Mouse (Mus musculus): ENCODE measurements at regions not wholly inside any gene's neighbourhood (a gene's known extent, or its start where the extent isn't known, plus 50 kb on each side); places are given as distances from the start of the nearest gene placed in this dataset.
A peak's percentile ranks its signal among the peaks of the same experiment; 100 is the strongest.

DNA sequence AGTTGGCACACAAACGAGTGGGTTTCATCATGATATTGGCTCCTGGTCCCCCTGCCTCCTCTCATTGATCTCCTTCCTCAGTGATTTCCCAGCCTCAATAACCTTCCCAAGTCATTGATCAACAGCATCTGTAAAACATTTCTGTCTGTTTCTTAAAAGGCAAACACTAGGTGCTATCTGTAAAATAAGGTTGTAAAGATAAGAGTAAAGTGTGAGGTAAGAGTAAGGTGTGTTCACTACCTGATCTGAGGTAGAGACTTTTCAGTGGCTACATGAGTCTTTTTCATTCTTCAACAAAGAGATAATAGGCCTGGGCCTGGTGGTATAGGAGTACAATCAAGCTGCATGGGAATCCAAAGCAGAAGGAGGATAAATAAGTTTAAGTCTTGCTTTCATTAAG is 55.7 kb downstream of the Plk2 start:
- no peak for DNase-seq (ENCODE audit: low spot score)

DNA sequence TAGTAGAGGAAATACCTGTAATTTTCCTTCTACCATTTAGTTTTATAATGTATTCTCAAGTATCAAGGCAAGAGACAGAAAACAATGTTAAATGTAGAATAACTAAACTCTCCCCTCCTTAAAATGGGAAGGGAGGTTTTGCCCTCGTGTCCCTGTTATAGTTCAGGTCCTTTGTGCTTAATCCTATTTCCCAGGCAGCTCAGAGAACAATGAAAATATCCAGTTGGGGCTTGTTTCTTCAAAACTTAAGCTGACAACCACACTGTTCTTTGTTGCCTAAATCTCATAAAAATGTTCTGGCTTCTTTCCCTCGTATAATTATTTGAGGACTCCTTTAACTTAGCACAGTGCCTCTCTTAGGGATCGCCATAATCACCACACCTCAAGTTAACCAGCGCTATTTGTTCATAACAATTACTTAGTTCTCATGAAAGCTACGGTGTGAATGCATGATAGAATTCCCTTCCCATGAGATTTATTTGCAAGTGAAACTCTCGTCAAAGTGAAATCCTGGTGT is 57.2 kb downstream of the Plk2 start:
- DNase-seq (ENCODE audit: low spot score) = no peak

DNA sequence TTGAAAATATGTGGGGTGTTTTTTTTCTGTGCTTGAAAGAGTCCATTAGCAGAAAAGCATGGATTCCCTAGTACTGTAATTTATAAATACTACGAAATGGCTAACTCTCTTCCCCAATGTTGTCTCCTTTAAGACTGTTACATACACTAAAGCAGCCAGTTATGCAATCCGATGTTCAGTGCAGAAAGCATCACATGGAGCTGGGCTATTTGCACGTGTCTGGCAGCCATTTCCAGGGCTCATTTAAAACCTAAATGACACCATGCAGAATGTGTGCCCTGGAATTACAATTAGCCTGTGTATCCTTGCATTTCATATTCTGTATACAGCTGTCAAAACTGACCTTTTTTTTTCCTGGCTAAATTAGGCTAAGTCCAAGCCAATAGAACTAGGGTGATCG is 60.2 kb downstream of the Plk2 start:
- no peak for DNase-seq (ENCODE audit: low spot score)

DNA sequence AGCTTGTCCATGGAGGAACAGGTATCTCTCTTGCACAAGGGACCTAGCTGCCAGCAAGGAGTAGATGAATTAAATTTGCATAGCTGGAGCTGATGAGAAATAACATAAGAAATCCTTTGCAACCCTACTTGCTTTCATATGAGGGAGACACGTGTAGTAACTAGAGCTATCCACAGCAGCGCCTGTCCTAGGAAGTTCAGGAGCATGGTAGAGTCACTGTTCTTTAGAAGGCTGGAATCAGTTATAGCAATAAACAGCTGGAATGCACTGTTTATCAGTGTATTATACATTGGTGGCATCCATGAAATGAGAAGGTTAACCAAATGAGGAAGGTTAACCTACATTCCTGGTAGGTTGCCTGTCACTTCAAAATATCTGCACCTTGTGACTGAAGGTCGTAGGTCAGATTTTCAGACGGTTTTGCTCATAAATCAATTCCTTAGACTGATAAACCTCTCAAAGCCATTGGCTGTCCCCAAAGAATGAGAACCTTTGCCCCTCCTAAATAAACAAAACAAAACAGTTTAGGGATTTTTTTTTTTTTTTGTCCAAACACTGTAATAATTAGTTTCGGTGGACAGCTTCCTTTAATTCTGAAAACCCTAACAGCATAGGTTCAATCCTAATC is 60.8 kb downstream of the Plk2 start:
- no peak for DNase-seq (ENCODE audit: low spot score)

DNA sequence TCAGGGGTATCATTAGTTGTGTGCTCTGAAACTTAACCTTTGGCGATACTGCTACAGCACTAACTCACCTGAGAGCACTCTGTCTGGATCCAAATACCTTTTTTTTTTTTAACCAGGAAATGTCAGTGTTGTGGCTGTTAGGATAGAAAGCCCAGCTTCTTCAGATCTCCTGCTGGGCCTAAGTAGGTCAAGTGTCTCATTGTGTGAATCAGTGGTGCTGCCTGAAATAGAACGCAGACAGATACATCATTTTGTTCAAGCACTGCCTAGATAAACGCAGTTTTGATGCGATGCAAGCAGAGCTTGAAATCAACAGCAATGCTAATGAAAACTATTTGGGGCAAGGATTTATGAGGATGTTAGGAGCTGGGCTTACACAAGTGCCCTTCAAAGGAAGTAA is 63.9 kb downstream of the Plk2 start:
- no peak for DNase-seq (ENCODE audit: low spot score)

DNA sequence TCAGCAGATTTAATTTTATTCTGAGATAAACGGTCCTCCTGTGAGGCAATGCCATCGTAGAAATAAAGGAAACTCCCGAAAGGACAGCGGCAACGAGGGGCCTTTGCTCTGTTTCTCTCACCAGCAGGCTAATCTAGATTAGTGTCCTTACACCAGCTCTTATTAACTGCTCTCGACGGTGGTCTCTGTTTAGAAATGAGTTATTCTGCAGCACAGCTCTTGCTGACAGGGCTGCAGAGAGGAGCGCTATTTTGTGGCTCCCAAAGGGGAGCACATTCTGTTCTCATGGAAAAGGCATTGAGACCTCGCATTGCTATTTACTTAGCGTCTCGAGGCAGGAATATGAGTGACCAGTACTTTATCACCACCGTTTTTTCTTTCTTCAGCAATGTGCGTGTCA is 66.7 kb downstream of the Plk2 start:
- DNase-seq (ENCODE audit: low spot score) = no peak

DNA sequence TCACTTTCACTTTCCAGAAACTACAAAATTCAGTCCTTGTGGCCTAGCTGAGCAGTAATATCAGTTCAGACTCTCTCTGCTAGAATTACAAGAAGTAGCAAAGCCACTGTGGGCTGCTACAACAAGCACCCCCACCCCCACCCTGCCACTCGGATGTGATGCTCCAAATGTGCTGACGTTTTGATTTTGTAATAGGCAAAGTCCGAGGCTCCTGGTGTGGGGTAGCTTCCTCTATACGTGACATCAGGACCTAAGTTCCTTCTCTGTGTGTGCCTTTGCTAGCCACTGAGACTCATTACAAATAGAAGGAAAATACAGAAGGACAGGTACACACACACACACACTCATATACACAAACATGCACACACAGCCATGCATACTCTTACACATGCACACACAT is 76.7 kb downstream of the Plk2 start:
- no peak for DNase-seq (ENCODE audit: low spot score)

DNA sequence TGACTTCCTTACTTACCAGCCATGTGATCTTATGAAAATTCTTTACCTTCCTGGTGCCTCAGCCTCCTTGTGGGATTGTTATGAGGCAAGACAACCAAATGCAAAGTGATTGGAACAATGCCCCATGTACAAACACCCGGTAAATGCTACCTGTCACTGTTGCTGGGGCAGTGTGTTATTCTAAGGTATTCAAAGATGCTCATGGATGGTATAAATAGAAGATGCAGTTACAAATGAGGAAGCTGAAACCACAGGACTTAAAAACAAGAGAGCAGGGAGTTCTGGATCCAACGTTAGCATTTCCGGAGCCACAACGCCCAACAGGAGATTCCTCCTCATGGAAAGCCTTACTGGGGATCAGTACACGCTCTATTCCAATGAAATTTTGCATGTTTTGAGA is 82.9 kb downstream of the Plk2 start:
- DNase-seq (ENCODE audit: low spot score) = no peak

DNA sequence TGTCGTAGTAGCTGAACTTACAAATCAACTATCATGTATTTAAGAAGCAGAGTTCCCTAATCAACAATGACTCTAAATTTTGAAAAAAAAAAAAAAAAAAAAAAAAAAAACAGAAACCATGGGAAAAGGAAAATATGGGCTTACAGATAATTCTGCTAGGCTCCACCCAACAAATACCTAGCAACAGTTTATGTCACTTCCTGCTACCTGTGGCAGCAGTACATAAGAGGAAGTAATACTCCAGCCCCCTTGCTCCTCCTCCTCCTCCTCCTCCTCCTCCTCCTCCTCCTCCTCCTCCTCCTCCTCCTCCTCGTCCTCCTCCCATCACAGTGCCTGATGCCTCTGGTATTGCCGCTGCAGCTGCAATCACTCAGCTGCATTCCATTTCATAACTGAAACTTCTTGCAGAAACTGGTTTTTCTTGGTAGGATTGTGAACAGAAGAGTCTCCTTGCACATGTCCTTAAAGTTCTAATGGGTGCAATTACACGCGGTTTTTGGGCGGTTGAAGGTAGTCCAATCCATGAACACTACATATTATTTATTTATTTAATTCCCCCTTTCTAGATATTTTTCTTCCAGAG is 89.6 kb downstream of the Plk2 start:
- no peak for DNase-seq (ENCODE audit: low spot score)

DNA sequence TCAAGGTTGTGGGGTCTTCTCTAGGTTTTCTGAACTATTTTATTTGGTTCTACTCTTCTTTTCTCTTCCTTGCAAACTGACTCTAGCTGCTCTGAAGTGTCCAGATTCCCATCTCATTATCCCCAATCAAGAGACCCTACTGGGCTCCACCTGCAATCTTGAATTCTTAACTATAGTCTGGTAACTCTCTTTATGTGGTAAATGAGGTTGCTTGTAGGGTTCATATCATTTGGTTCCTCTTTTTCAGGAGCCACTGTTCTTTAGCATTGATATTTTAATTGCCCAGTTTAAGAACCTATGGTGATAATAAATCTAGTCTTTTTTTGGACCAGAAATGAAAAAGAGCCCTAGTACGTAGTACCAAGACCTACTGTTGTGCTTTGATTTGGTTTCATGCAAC is 90.7 kb downstream of the Plk2 start:
- no peak for DNase-seq (ENCODE audit: low spot score)

DNA sequence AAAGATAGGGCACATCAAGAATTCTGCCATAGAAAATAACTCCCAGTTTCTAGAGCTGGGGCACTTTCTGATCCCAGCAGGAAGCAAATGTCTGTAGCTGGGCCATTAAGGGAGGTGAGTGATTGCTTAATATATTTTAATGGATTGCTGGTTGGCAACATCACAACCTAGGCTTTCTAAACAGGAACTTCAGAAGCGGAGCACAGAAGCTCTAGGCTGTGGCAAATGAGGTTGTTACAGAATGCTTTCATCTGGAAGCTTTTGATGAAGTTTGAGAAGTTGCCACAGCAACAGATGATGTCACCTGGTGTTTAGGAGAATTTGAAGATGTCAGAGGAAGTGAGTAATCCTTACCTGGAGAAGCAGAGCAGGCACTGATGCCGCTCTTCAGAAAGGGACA is 95.3 kb downstream of the Plk2 start:
- DNase-seq (ENCODE audit: low spot score) = no peak

DNA sequence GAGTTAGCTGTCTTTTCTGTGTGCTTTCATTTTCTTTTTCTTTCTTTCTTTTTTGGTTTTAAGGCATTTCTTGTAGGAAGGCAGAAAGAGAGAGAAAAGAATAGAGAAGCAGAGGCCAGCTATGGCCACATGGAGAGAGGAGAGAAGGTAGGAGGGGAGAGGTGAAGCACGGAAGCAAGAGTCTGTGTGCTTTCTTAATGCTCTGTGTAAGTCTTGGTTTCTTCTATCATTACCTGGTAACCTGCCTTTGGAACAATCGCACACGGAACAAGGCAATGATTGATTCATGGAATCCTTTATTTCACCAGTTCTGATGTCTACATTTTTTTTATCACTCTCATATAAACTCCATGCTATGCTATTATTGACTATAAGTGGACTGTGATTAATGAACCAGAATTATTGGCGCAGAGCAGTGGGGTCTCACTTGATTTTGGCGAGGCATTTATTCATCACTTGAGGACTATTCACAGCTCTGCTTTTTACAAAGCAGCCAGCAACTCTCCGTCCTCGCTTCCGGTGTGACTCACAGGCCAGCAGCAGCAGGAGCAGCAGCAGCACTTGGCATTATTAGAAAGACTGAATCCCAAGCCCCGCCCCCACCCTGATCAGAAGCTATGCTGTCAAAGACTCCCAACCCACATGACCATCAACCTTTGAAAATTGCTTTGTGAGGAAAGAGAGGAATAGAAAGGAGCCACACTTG is 97.6 kb downstream of the Plk2 start:
- DNase-seq (ENCODE audit: low spot score) = no peak

DNA sequence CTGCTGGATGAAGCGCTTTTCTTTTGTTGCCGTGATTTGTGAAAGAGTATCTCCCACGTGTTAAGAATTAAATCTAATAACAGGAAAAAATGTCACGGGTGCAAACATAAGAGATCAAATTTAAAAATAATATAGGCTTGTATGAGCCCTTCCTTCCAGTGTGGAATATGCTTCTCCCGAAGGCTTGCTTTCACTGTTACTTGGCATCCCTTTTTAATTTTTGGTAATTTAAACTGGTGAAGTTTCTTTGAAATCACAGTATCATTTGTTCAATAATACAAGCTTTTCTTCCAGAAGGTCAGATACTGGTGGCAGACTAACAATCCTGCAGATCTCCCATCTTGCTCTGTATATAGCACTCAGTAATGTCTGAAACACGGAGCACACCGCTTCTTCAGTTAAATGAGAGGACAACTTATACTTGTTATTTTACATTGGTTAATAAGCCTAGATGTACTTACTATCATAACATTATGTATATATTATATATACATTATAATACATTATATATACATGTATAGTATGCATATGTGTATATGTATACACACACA is 98.2 kb downstream of the Plk2 start:
- DNase-seq (ENCODE audit: low spot score) = no peak

DNA sequence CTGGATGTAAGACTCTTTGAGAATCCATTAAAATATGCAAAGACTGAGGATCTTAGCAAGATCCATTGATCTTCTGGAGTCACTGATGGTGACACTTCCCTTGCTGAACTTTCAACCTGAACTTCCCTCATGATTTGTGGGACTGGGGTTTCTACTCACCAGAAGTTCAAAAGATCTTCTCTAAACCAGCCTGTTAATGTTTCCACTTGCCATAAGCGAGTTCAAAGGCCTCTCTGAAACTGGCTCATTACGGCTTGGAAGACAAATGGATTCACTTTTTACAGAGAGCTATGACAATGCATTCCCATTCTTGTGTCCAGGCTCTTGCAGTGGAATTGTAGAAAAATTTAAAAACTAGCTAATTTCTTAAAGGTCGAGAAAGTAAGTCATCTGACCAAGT is 102.6 kb downstream of the Plk2 start:
- no peak for DNase-seq (ENCODE audit: low spot score)

DNA sequence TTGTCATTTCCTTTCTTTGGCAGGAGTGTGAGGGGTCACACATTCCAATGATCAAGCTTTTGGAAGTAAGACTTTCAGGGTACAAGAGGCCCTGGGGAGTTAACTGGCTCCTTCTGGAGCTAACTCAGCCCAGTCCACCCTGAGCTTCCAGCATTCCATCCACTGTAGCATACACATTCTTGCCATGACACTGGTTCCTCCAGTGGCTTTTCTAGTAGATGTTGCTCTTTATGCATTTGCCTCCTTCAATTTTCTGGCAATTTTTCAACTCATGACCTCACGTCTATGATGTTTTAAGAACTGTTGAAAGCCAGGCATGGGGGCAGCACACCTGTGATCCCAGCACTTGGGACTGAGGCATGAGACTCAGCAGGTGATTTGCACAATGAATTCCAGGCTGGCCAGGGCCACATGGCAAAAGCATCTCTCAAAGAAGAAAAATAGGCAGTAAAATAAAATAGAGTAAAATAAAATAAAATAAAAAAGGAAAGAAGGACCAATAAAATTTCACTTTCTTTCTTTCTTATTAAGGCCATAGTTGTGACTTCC is 113.0 kb downstream of the Plk2 start:
- no peak for DNase-seq (ENCODE audit: low spot score)

DNA sequence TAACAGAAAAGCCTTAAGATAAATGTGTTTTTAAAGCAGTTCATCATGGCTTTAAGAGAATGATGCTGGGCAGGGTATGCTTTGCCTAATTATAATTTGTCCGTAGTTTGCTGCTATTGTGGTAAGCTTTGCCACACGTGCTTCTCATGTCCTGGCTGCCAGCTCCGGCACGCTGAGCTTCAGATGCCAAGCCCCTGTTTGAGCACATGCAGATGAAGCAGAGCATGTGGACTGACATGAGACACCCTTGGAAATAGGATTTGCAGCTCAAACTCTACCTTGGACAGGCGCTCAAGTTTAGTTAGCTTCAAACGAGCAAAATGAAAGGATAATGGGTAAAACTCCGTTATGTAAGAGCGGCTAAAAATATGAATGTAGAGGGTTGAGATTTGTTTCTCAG is 123.1 kb downstream of the Plk2 start:
- DNase-seq (ENCODE audit: low spot score) = peak; percentile 31

DNA sequence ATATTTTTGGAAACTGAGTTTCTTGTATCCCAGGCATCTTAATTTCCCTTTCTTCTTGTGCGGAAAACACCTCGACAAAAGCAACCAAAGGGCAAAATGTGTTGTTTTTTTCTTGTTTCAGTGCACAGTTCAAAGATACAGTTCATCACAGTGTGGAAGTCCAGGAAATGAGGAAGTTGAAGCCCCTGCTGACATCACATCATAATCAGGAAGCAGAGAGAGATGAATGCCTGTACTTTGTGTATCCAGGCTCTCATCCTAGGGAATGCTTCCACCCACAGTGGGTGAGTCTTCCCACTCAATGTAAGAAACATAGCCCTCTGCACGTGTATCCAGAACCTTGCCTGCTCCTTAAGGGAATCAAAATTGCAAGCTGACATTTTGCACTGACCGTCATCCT is 128.1 kb downstream of the Plk2 start:
- DNase-seq (ENCODE audit: low spot score) = no peak

DNA sequence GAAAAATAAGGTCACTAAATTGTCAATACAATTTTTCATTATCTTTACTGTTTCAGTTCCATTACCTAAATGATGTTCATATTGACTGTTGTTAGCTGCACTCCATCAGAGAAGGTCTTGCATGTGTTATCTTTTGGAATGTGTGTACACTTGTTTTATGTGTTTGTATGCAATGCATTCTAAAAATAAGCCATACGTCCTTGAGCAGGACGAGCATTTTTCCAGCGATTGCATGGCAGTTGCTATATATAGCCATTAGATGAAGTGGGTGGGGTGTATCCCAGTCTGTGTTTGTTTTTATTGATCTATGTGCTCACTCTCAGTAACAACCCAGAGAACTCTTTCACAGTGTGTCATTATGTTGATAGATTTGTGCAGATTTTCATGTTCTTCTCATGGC is 132.8 kb downstream of the Plk2 start:
- no peak for DNase-seq (ENCODE audit: low spot score)

DNA sequence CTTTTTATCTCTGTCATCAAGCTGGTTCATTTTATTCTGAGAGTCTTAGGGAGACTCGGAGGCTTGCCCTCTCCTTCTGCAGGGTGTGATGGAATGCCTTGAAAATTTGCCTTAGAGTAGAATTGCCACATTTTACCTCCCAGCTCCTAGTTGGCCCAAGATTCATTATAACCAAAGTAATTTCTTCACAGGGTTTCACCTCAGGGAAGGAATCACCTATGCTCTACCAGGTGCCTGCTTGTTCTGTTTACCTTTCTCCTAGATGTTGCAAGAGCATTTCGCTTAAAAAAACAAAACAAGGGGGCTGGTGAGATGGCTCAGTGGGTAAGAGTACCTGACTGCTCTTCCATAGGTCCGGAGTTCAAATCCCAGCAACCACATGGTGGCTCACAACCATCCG is 134.8 kb downstream of the Plk2 start:
- DNase-seq (ENCODE audit: low spot score) = no peak

DNA sequence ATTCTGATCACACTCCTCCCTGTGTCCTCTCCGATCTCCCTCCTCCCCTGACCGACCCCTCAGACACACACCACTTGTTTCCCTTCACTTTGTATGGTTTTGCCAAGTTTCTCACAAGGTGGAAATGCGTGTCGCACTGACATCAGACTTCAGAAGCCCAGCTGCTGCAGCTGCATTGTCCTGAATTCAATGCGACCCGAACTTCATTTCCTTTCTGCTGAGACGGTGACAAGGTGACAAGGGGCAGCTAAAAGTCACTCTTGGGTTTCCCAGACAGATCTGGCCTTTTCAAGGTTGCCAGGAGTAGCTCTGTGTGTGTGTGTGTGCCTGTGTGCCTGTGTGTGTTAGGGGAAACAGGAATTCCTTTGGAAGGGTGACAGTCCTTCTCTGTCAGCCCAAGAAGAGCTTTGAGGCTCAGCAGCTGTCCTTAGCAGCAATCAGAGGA is 139.5 kb downstream of the Plk2 start:
- no peak for DNase-seq (ENCODE audit: low spot score)

DNA sequence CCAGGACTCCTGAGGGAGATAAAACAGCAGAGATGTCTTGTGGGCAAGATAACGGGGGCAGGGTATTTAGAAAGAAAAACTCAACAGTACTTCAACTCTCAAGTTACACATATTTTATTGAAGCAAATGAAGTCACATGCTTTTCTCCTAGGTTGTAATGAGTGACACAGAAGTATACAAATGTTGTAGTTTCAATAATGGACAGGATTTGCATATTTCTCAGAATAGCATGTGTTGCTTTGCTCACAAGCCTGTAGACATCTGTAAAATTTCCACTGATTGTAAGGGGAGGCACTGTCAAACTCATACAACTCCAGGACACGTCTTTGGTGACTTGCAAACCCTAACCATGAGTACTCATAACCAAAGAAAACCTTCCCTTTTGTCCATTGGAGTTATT is 140.9 kb downstream of the Plk2 start:
- DNase-seq (ENCODE audit: low spot score) = no peak

DNA sequence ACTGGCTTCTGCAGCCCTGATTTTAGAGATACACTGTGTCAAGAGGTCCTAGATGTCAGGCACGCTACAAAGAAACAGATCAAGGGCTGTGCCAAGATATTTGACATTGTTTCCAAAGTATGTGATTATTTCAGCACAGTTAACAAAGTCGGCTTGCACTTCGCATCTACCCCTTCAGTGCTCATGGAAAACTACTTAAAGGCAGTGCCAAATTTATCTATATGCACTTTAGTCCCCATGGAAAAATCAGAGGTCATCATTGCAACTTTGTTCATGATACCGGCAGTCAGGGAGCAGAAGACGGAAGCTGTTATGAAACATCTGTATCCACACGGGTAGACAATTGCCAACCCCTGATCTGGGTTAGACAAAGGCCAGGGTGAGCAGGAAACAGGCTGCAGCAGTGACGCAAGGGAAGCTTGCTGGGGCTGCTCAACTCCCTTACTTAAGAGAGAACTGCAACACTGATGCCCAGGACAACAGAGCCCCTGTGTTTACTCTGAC is 143.2 kb downstream of the Plk2 start:
- no peak for DNase-seq (ENCODE audit: low spot score)

Measured in layer of hippocampus, adult 9-10 months (tissue).